Mouse (Mus musculus) gastrocnemius, adult 8-10 months (tissue): ENCODE measurements at regions not wholly inside any gene's neighbourhood (a gene's known extent, or its start where the extent isn't known, plus 50 kb on each side); places are given as distances from the start of the nearest gene placed in this dataset.

ENCODE experiments used
- DNase-seq, 2 experiments: peaks; one replicate each; pipeline ENCODE4 v3.0.0; 2022; ENCODE audit warnings: low spot score in 2 of 2

DNA sequence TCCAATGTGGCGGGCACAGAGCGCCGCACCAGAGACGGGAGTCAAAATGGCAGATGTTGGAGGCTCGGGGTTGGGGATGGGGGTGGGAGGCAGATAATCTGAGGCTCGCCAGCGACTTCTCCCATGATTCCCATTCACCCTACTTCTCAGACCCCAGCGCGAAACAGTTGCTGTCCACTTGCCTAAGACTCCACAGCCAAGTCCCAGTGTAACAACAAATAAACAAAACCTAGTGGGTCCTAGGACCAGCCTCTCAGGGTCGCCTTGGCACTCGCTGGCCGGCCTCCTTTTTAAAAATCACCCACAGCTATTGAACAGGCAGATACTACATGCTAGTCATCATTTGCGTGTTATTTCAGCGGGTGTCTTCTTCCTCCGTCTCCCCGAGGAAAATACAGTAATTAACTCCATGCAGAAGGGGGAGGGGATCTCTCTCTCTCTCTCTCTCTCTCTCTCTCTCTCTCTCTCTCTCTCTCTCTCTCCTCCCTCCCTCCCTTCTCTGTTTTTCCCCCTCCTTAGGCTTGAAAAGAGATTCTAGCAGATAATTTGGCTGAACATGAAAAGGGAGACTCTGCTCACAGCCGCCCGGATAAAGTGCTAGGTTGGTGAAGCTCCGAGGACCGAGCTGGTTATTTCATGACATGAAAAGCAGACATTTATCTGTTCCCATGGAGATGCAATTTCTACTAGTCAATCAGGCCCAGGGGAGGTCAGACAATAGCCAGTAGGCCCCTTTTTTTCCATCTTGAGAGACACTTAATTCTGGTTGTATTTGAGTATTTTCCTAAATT is 71.9 kb upstream of the Zfp217 start:
- no peak for DNase-seq

DNA sequence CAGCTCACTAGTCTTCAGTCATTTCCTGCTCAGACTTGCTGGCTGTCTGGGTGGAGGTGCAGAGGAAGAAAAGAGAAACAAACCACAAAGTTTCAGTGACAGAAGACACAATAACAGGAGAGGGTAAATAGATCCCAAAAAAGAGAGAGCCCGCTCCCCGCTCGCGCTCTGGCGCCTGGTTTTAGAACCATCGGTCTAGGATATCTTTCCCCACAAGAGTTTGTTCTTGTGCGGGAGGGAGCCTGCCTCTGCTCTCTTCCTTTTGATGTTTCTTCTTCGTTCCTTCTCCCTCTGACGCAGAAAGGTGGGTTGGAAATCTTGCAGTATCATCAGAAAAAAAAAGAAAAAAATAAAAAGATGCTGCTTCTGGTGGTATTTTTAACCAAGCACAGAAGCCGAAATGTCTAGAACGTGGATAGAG is 71.3 kb upstream of the Zfp217 start:
- no peak for DNase-seq

DNA sequence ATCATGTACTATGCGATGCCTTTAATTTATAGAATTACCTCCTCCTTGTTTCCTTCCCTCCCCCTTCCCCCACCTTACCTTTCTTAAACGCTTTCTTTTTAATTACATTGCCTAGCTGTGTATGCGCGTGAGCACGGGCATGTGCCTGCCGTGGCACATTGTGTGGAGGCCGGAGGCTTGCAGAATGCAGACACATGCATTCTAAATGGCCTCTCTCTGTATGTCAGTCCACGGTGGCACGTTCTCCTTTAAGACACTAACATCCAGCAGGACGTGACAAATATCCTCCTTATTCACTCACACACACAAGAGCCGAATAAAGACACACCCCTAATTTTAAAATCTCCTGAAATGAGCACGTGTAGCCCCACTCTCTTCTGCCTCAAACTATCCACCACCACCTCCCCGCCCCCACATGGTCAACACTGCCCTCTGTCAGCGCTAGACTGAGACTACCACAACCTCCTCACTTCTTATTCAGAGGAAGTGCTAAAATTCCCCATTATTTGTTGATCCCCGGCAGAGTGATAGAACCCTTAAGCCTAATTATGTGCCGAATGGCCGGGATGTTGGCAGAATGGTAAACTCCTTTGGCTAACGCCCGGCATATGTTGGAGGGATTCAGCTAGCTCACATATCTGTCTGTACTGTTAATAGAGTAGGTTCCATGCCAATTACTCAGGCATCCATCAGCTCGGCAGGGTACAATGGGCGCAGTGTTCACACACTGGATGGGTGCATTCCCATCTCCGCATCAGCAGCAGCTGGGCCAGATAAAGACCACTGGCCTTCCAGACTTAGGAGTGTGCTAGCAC is 70.5 kb upstream of the Zfp217 start:
- DNase-seq = peak; percentile 34 to 50

DNA sequence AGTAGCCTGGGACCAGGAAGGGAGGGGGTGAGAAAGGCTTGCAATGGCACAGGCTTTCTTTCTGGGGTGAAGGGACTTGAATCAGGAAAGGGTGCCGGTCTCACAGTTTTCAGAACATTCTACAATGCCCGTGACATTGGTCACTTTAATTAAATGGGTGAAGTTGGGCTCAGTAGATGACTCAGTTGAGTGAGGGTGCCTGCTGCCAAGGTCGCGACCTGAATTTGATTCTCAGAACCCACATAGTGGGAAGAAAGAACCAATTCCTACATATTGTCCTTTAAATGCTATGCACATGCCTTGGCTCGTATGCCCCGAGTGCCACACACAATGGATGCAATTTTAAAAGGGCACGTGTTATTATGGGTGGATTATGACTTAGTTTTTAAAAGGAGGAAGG is 68.4 kb upstream of the Zfp217 start:
- no peak for DNase-seq

DNA sequence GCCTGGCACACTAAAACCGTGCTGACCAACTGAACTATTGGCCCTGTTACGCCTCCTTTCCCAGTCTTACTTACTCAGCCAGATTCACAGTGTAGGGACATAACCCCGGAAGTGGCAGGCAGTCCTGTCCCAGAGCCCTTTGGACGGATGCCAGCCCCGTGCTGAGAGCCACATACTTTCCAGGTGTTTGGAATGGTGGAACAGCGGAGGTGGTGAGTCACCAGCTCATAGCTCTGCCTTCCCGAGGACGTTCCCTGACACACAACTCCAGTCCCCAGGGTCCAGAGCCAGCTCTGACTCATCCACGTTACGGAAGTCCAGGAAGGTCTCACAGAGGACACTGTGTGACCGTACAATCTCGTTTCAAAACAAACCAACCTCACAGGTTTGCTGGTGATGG is 61.2 kb upstream of the Zfp217 start:
- peak; percentile 70 to 77 for DNase-seq

DNA sequence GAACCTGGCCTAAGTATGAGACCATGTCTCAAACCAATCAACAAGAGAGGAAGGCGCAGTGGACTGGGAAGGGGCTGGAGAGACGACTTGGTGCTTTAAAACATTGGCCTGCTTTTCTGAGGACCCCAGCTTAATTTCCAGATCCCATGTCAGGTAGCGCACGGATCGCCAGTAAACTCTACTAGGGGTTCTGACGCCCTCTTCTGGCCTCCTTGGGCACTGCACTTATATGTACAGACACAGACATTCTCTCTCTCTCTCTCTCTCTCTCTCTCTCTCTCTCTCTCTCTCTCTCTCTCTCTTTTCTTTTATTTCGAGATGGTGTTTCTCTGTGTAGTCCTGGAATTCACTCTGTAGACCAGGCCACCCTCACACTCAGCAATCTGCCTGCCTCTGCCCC is 60.0 kb upstream of the Zfp217 start:
- DNase-seq = no peak

DNA sequence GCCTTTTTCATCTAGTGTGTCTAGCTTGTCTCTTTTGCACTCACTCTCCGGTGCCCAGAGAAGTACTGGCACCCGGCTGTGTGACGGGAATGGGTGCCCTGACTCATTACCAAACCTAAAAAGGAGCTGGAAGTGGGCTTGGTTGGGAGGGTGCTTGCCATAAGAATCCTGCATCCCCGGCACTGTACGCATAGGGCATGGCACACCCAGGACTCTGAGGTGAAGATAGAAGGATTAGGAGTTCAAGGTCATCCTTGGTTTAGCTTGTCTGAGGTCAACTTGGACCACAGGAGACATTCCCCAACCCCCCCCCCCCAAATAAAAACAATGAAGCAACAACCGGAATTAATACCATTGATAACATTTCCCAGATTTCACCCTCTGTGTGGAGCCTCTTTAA is 59.5 kb upstream of the Zfp217 start:
- no peak for DNase-seq

DNA sequence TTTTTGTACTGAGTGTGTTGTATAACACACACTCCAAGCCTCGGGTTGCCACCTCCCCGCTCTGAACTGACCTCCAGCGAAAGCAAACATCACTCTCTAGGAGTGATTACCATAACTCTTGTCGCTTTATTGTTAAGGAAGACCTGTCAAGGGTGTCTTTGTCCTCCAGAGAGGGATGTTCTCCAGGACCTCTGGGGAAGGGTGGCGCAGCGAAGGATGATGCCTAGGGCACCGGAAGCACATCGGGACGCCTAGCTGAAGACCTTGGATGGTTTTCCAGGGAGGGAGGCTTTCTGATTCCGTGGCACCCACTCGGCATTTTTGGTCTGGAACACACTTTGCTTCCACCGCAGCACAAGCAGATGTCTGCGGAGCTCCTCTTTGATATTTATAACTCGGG is 59.0 kb upstream of the Zfp217 start:
- no peak for DNase-seq

DNA sequence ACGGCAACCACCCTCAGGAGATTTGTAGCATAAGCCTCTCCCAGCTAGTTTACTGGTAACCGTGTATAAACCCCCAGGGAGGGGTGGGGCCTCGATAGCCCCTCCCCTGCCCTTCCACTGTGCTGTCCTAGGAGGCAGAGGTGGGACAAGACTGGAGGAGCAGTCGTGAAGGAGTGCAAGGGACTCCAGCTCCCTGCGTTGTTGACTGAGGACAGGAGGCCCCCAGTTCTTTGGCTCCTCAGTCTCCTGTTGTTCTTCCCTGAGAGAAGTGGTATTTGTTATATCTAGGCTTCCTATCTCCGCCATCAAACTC is 58.5 kb upstream of the Zfp217 start:
- no peak for DNase-seq

DNA sequence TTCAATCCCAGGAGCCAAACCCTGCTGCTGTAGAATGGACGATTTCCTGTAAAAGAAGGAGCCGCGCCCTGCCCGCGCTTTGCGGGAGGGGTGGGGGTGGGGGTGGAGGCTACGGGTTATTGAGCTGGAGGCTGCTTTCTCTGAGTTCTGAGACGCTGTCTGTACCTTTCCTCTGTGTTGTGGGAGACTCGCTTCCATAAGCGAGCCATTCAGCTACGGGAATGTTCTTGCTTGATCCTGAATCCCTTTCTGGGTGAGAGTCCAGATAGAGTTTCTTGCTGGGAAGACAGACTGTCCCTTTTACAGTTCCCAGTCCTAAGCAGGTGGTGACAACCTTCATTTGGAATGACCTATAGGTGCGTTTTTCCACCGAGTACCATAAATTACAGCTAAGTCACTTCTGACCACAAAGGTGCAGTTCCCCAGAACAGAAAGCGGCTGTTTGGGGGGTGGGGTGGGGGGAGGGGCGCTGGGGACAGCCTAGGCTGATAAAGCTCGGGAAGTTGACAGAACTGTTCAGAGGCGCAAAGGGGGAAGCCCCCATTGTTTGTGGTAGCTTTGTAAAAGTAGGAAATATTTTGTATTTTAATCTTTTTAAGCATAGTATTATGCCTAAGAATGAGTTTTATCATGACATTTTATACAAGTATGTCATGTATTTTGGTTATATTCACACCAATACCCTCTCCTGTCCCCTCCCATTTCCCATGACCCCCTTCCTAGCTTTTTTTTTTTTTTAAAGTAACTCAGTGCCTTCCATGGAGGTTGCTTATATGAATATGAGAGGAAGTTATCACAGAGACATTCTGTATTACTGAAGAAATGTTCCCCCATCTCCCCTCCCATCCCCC is 57.9 kb upstream of the Zfp217 start:
- DNase-seq = no peak

DNA sequence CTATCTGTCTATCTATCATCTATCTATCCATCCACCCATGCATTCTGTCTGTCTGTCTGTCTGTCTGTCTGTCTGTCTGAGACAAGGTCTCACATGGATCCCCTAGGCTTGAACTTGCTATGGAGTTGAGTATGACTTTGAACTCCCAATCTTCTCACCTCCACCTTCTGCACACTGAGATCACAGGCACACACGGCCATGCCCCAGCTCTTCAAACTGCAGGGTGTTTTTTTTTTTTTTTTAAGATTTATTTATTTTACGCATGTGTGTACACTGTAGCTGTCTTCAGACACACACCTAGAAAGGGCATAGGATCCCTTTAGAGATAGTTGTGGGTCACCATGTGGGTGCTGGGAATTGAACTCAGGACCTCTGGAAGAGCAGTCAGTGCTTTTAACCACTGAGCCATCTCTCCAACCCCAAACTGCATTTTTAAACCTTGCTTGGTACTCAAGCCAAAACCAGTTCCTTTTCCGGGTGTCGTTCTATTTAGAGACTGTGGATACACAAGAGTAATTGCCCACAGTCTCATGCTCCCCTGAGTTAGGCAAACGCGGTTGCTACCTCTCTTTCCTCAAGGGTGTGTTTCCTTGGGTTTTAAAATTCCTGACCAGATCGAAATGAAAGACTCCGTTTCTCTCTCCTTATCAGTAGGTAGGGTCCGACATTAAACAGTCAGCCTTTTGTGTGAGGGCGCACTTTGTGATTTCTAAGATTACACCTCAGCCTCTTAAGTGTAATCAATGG is 57.0 kb upstream of the Zfp217 start:
- no peak for DNase-seq

DNA sequence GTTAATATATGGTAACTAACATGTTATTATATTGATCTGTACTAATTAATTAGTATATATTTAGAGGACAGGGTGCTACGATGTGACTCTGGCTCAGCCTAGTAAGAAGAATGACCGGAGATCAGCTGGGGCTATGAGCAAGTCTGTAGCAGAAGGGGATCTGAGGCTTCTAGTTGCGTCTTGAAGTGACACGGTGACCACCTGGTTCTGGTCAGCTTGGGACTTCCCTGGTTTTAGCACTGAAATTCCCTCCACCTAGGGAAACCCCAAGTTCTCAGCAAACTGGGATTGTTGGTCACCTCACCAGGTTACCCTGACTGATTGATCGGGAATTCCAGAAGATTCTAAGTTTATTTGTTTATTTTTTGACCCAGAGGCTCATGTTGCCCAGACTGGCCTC is 55.6 kb upstream of the Zfp217 start:
- DNase-seq = no peak

DNA sequence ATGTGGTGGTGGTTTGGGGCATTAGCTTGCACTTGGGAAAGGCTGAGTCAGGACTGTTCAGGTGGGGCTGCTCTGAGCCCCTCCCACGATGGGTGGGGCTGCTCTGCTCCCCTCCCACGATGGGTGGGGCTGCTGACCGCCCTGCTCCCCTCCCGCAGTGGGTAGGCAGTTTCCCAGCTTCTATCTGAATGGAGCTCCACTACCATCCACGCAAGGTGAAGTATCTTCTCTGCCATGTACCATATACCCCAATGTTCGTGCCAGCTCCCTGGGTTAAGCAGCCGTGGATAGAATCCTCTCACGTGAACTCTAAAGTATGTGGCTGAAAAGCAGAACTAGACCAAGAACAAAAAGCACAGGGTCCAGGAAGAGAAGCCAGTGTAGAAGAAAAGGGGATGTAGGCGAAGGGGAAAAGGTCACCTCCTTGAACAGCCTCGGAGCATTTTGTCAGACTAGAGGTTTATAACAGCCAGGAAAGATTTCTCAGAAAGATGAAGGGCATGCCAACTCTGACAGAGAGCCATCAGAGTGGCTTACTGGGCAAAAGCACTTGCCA is 54.0 kb upstream of the Zfp217 start:
- DNase-seq = no peak
